In genomic region chr16:63903425-63903824, GRCm38 (mm10) we compare ENCODE assay signal across 13 mouse cellular contexts. TPM values are rescaled to one million over a fixed set of nuclear protein-coding genes. Genes with fewer than 3 reads are reported as not detected.
DNase-seq lines count a peak whose midpoint lies in the region; ATAC-seq and TF ChIP-seq lines count a peak whose summit lies in the region.
"Had no signal": no experiment of that assay in that cellular context is flagged by ENCODE, and none has a peak within 500 bp of the region (broad histone marks: within the 10 kb centered on the region; RNA-seq: fewer than 3 reads in every experiment).

No protein-coding gene starts in this region.

- DNase-seq in forebrain, embryonic 11.5 days (ENCODE audit: low spot score): peak; percentile 43
- DNase-seq in forebrain, embryonic 10.5 days (ENCODE audit: extremely low spot score, low spot score): no peak
- DNase-seq in liver, embryonic 11.5 days (ENCODE audit: low spot score): no peak
- no peak for DNase-seq in liver, postnatal 0 days
- peak; percentile 73 for DNase-seq in forebrain, embryonic 14.5 days (ENCODE audit: low spot score)
- DNase-seq in midbrain, postnatal 0 days (ENCODE audit: low spot score): peak; percentile 12
- DNase-seq in adrenal gland, postnatal 14 days: no peak
- no peak for DNase-seq in urinary bladder, postnatal 36 days (ENCODE audit: low spot score in 2 of 2)
- DNase-seq: spleen, adult 18-20 months; thymus, postnatal 14 days had no signal

- no peak overlapping the region for H3K9ac ChIP-seq in forebrain, embryonic 11.5 days (ENCODE audit: low read length)
- H3K9ac ChIP-seq in liver, embryonic 11.5 days (ENCODE audit: low read depth, low read length): no peak overlapping the region
- H3K9ac ChIP-seq in liver, postnatal 0 days (replicated peaks): no peak overlapping the region
- peak overlapping the region; percentile 55; the same call in 1 of the 2 replicates for H3K9ac ChIP-seq in forebrain, embryonic 14.5 days (ENCODE audit: low read length)
- no peak overlapping the region for H3K9ac ChIP-seq in midbrain, postnatal 0 days (replicated peaks; ENCODE audit: low read length, poor library complexity, severe bottlenecking)
- H3K9ac ChIP-seq: liver, embryonic 15.5 days had no signal

- H3K36me3 ChIP-seq in forebrain, embryonic 11.5 days (ENCODE audit: control insufficient read depth, insufficient read depth, low read length): no peaks in the 10 kb centered on the region
- H3K36me3 ChIP-seq in forebrain, embryonic 10.5 days (replicated peaks): no peaks in the 10 kb centered on the region
- no peaks in the 10 kb centered on the region for H3K36me3 ChIP-seq in liver, embryonic 11.5 days (ENCODE audit: control insufficient read depth, insufficient read depth, low read length)
- no peaks in the 10 kb centered on the region for H3K36me3 ChIP-seq in liver, postnatal 0 days (replicated peaks; ENCODE audit: insufficient read depth, low read length)
- no peaks in the 10 kb centered on the region for H3K36me3 ChIP-seq in forebrain, embryonic 14.5 days (ENCODE audit: control insufficient read depth, insufficient read depth, low read length)
- no peaks in the 10 kb centered on the region for H3K36me3 ChIP-seq in midbrain, postnatal 0 days (ENCODE audit: insufficient read depth, low read length)
- H3K36me3 ChIP-seq: liver, embryonic 15.5 days had no signal

- no peak for TF ChIP-seq CTCF in liver, postnatal 0 days (IDR thresholded peaks at IDR 0.05; ENCODE audit: low read depth)
- no peak for TF ChIP-seq CTCF in midbrain, postnatal 0 days (IDR thresholded peaks at IDR 0.05)

- 57% methylated on average over 13 of the region's 13 CpGs for WGBS in forebrain, embryonic 11.5 days
- WGBS in forebrain, embryonic 10.5 days: 80% methylated on average over 13 of the region's 13 CpGs
- WGBS in liver, embryonic 11.5 days: 44% methylated on average over 13 of the region's 13 CpGs
- 60% methylated on average over 13 of the region's 13 CpGs for WGBS in liver, postnatal 0 days (ENCODE audit: insufficient replicate concordance)
- 30% methylated on average over 13 of the region's 13 CpGs for WGBS in forebrain, embryonic 14.5 days
- 32% methylated on average over 13 of the region's 13 CpGs for WGBS in midbrain, postnatal 0 days

- no peak for TF ChIP-seq EP300 in liver, postnatal 0 days (IDR thresholded peaks at IDR 0.05; ENCODE audit: low read depth)

- no peaks in the 10 kb centered on the region for H3K4me1 ChIP-seq in forebrain, embryonic 11.5 days (replicated peaks; ENCODE audit: control insufficient read depth, insufficient read depth, low read length)
- 0 out of 2 replicates have a peak, but pooled peaks cover 5% of the 10 kb centered on the region for H3K4me1 ChIP-seq in forebrain, embryonic 10.5 days
- H3K4me1 ChIP-seq in liver, embryonic 11.5 days (replicated peaks; ENCODE audit: control insufficient read depth, insufficient read depth, low read length): no peaks in the 10 kb centered on the region
- H3K4me1 ChIP-seq in liver, postnatal 0 days (ENCODE audit: insufficient read depth): no peaks in the 10 kb centered on the region
- H3K4me1 ChIP-seq in forebrain, embryonic 14.5 days (ENCODE audit: control insufficient read depth, insufficient read depth, low read length): no peaks in the 10 kb centered on the region
- no peaks in the 10 kb centered on the region for H3K4me1 ChIP-seq in midbrain, postnatal 0 days (ENCODE audit: insufficient read depth, low read length)
- H3K4me1 ChIP-seq: liver, embryonic 15.5 days had no signal

- no peaks in the 10 kb centered on the region for H3K9me3 ChIP-seq in forebrain, embryonic 11.5 days (ENCODE audit: control insufficient read depth, low read length)
- H3K9me3 ChIP-seq in forebrain, embryonic 10.5 days: no peaks in the 10 kb centered on the region
- no peaks in the 10 kb centered on the region for H3K9me3 ChIP-seq in liver, embryonic 11.5 days (ENCODE audit: control insufficient read depth, low read length)
- no peaks in the 10 kb centered on the region for H3K9me3 ChIP-seq in liver, postnatal 0 days (ENCODE audit: low read length)
- no peaks in the 10 kb centered on the region for H3K9me3 ChIP-seq in forebrain, embryonic 14.5 days (replicated peaks; ENCODE audit: control insufficient read depth, low read length)
- no peaks in the 10 kb centered on the region for H3K9me3 ChIP-seq in midbrain, postnatal 0 days (ENCODE audit: low read length)
- H3K9me3 ChIP-seq: liver, embryonic 15.5 days had no signal

- H3K27me3 ChIP-seq in forebrain, embryonic 11.5 days (ENCODE audit: control insufficient read depth, insufficient read depth, low read length): no peaks in the 10 kb centered on the region
- H3K27me3 ChIP-seq in forebrain, embryonic 10.5 days (ENCODE audit: poor library complexity, severe bottlenecking): no peaks in the 10 kb centered on the region
- H3K27me3 ChIP-seq in liver, embryonic 11.5 days (replicated peaks; ENCODE audit: control insufficient read depth, insufficient read depth, low read length): no peaks in the 10 kb centered on the region
- no peaks in the 10 kb centered on the region for H3K27me3 ChIP-seq in liver, postnatal 0 days (ENCODE audit: insufficient read depth, low read length)
- no peaks in the 10 kb centered on the region for H3K27me3 ChIP-seq in forebrain, embryonic 14.5 days (replicated peaks; ENCODE audit: control insufficient read depth, insufficient read depth, low read length)
- no peaks in the 10 kb centered on the region for H3K27me3 ChIP-seq in midbrain, postnatal 0 days (ENCODE audit: insufficient read depth, low read length)
- H3K27me3 ChIP-seq: liver, embryonic 15.5 days had no signal

- no peak overlapping the region for H3K4me3 ChIP-seq in forebrain, embryonic 11.5 days (ENCODE audit: low read depth, low read length)
- H3K4me3 ChIP-seq in forebrain, embryonic 10.5 days: no peak overlapping the region
- no peak overlapping the region for H3K4me3 ChIP-seq in liver, embryonic 11.5 days (ENCODE audit: low read depth, low read length)
- H3K4me3 ChIP-seq in liver, postnatal 0 days (ENCODE audit: low read depth, low read length): no peak overlapping the region
- H3K4me3 ChIP-seq in forebrain, embryonic 14.5 days (ENCODE audit: low read depth, low read length): peak overlapping the region; percentile 3; the same call in 1 of the 2 replicates
- peak overlapping the region; percentile 25 for H3K4me3 ChIP-seq in midbrain, postnatal 0 days (ENCODE audit: low read depth, low read length)
- H3K4me3 ChIP-seq: liver, embryonic 15.5 days had no signal

- no peak for ATAC-seq in forebrain, embryonic 11.5 days (replicated peaks; ENCODE audit: low FRiP score)
- ATAC-seq in liver, embryonic 11.5 days (replicated peaks; ENCODE audit: low FRiP score): no peak
- no peak for ATAC-seq in liver, postnatal 0 days
- ATAC-seq in forebrain, embryonic 14.5 days: peak; percentile 81
- no peak for ATAC-seq in midbrain, postnatal 0 days (ENCODE audit: low FRiP score)
- ATAC-seq: activated CD4-positive, CD25-positive, alpha-beta regulatory T cell, adult 4 months; intestine, postnatal 0 days had no signal

- no peak overlapping the region for H3K27ac ChIP-seq in forebrain, embryonic 11.5 days (ENCODE audit: low read depth, low read length)
- no peak overlapping the region for H3K27ac ChIP-seq in forebrain, embryonic 10.5 days
- H3K27ac ChIP-seq in liver, embryonic 11.5 days (ENCODE audit: low read depth, low read length): no peak overlapping the region
- H3K27ac ChIP-seq in liver, postnatal 0 days (ENCODE audit: low read depth): no peak overlapping the region
- H3K27ac ChIP-seq in forebrain, embryonic 14.5 days (ENCODE audit: low read depth, low read length): peak overlapping the region; percentile 49
- H3K27ac ChIP-seq in midbrain, postnatal 0 days (ENCODE audit: low read depth, low read length): no peak overlapping the region
- H3K27ac ChIP-seq: liver, embryonic 15.5 days had no signal

- H3K4me2 ChIP-seq in forebrain, embryonic 11.5 days (ENCODE audit: low read depth, low read length, severe bottlenecking): no peak overlapping the region
- 0 out of 2 replicates have a peak overlapping the region, but pooled peaks have one; percentile 10 for H3K4me2 ChIP-seq in liver, embryonic 11.5 days
- no peak overlapping the region for H3K4me2 ChIP-seq in liver, postnatal 0 days (ENCODE audit: low read depth, low read length)
- peak overlapping the region; percentile 37 for H3K4me2 ChIP-seq in forebrain, embryonic 14.5 days (ENCODE audit: low read length)
- peak overlapping the region; percentile 45 for H3K4me2 ChIP-seq in midbrain, postnatal 0 days (ENCODE audit: low read depth, low read length, poor library complexity, severe bottlenecking)
- H3K4me2 ChIP-seq: liver, embryonic 15.5 days had no signal

RNA-seq across cellular contexts. Expression of gene Epha3, which starts 39.5 kb away (rescaled TPM):
- polyA plus RNA-seq in forebrain, embryonic 11.5 days (2014; fragmentation: Nextera tagmentation; extraction: Ambion mirVana): 79.1 and 79.3 TPM in 2 replicates
- 47.0 and 51.8 TPM in 2 replicates for polyA plus RNA-seq in forebrain, embryonic 10.5 days (2016; fragmentation: Nextera tagmentation; extraction: Ambion mirVana)
- 10.5 and 12.0 TPM in 2 replicates for polyA plus RNA-seq in liver, embryonic 11.5 days (2014; fragmentation: Nextera tagmentation; extraction: Ambion mirVana)
- polyA plus RNA-seq in liver, postnatal 0 days (2015; fragmentation: Nextera tagmentation; extraction: Ambion mirVana): 0.67 and 0.78 TPM in 2 replicates
- 68.7 and 73.0 TPM in 2 replicates for polyA plus RNA-seq in forebrain, embryonic 14.5 days (2014; fragmentation: Nextera tagmentation; extraction: Ambion mirVana)
- 11.5 and 17.3 TPM in 2 replicates for total RNA-seq in midbrain, postnatal 0 days (2014; rRNA removed)
- 6.2 and 8.6 TPM in 2 replicates for polyA plus RNA-seq in midbrain, postnatal 0 days (2015; fragmentation: Nextera tagmentation; extraction: Ambion mirVana)
- total RNA-seq in adrenal gland, postnatal 14 days (2021): 2.9 TPM in 2 replicates

Comparison
In these comparisons a context has a peak if more than half of its experiments do, and no peak if none do; other contexts are left out.
1. DNase-seq: peak in forebrain, embryonic 11.5 days (single experiment), forebrain, embryonic 14.5 days (single experiment) and midbrain, postnatal 0 days (single experiment); none in forebrain, embryonic 10.5 days (single experiment), liver, embryonic 11.5 days (single experiment), liver, postnatal 0 days (single experiment), adrenal gland, postnatal 14 days (single experiment) and urinary bladder, postnatal 36 days (0 of 2).
2. H3K4me2 ChIP-seq: peak in liver, embryonic 11.5 days (single experiment), forebrain, embryonic 14.5 days (single experiment) and midbrain, postnatal 0 days (single experiment); none in forebrain, embryonic 11.5 days (single experiment) and liver, postnatal 0 days (single experiment).
3. H3K4me3 ChIP-seq: peak in forebrain, embryonic 14.5 days (single experiment) and midbrain, postnatal 0 days (single experiment); none in forebrain, embryonic 11.5 days (single experiment), forebrain, embryonic 10.5 days (single experiment), liver, embryonic 11.5 days (single experiment) and liver, postnatal 0 days (single experiment).